Mouse (Mus musculus) G1E (cell line): Measurements from ENCODE around the gene Msx2.

Experiments used
- CTCF ChIP-seq: IDR thresholded peaks from 2 replicates; pipeline ENCODE4 v1.5.1; 2012; ENCODE audit warnings: low read depth, low read length, inconsistent platforms, mixed read lengths
- GATA1 ChIP-seq: IDR thresholded peaks from 2 replicates; pipeline ENCODE4 v1.6.1; 2012; ENCODE audit warnings: borderline replicate concordance, low read length, inconsistent platforms, mixed read lengths
- POLR2AphosphoS5 ChIP-seq: IDR thresholded peaks from 2 replicates; pipeline ENCODE4 v1.6.1; 2012; ENCODE audit warnings: low read depth, low read length, inconsistent platforms; ENCODE audit not compliant: insufficient replicate concordance
- TAL1 ChIP-seq: conservative IDR thresholded peaks from 2 replicates; pipeline ENCODE4 v1.6.1; 2012; ENCODE audit warnings: low read depth, low read length, inconsistent platforms, mixed read lengths

DNA sequence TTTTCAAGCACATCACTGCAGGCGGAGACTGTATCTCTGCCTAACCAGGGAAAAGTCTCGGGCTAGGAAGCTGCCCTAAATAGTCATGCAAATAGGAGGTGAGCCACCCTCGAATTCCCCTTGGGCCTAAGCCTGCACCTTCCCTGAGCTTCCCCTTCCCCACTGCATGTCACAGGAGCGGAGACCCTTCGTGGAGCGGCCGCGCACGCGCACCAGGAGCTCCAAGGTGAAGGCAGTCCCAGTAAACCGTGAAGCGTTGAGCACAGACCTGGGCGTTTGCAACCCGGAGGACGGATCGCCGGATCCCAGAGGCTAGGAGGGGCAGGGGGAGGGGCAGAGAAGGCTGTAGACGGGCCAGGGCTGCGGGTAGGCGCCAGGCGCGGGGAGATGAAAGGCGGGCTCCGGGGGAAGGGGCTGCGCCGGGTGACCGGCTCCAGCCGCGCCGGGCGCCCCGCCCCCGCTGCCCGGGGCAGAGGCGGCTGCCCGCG lies 2.9 kb upstream of the Msx2 start:
- TF ChIP-seq POLR2AphosphoS5 (no peak), CTCF (no peak), TAL1 (no peak), GATA1 (no peak)
